Mouse (Mus musculus) testis, adult 2 months (tissue): ENCODE results near the gene Grin2a.

ENCODE experiments used
- CTCF ChIP-seq: fragments of 200-500 bp; IDR thresholded peaks from 2 replicates; pipeline ENCODE4 v1.5.1; 2012; ENCODE audit warnings: low read depth, mild to moderate bottlenecking, inconsistent platforms, low read length, moderate library complexity; ENCODE audit not compliant: control insufficient read depth, insufficient read depth, insufficient replicate concordance
- POLR2A ChIP-seq: fragments of 200-500 bp; IDR thresholded peaks from 2 replicates; pipeline ENCODE4 v1.6.1; 2012; ENCODE audit warnings: low read depth, mild to moderate bottlenecking, inconsistent platforms, low read length, moderate library complexity; ENCODE audit not compliant: control insufficient read depth

GRCm38 (mm10) chr16:9801338-9801737 lies 194.0 kb downstream of the Grin2a start:
- TF ChIP-seq CTCF = no peak
- no peak for TF ChIP-seq POLR2A
